Mouse (Mus musculus): Measurements from ENCODE around the gene Atg13. TPM values are rescaled to one million over a fixed set of nuclear protein-coding genes. Genes with fewer than 3 reads are reported as not detected.

The Atg13 gene
- polyA plus RNA-seq, 1 experiment from 2014 or later, result 42.3 TPM

Other genes with a start within 250 kb of the Atg13 start
- gene Ckap5, start 183.8 kb downstream of the Atg13 start, polyA plus RNA-seq (2014; fragmentation: Nextera tagmentation; extraction: Ambion mirVana), result 117 and 123 TPM in 2 replicates
- 0.36 and 0.39 TPM in 2 replicates for gene F2, start 74.2 kb downstream of the Atg13 start, polyA plus RNA-seq (2014; fragmentation: Nextera tagmentation; extraction: Ambion mirVana)
- 6.4 and 9.3 TPM in 2 replicates for gene Zfp408, start 60.8 kb downstream of the Atg13 start, polyA plus RNA-seq (2014; fragmentation: Nextera tagmentation; extraction: Ambion mirVana)
- 85.9 and 89.3 TPM in 2 replicates for gene Arhgap1, start 60.7 kb downstream of the Atg13 start, polyA plus RNA-seq (2014; fragmentation: Nextera tagmentation; extraction: Ambion mirVana)
- 16.5 and 17.7 TPM in 2 replicates for gene Harbi1, start 276 bp upstream of the Atg13 start, polyA plus RNA-seq (2014; fragmentation: Nextera tagmentation; extraction: Ambion mirVana)
- 23.6 and 24.2 TPM in 2 replicates for gene Ambra1, start 19.6 kb upstream of the Atg13 start, polyA plus RNA-seq (2014; fragmentation: Nextera tagmentation; extraction: Ambion mirVana)
- gene Chrm4, start 216.7 kb upstream of the Atg13 start, polyA plus RNA-seq (2014; fragmentation: Nextera tagmentation; extraction: Ambion mirVana), result 1.1 and 1.4 TPM in 2 replicates
- gene Mdk, start 221.7 kb upstream of the Atg13 start, polyA plus RNA-seq (2014; fragmentation: Nextera tagmentation; extraction: Ambion mirVana), result 93.6 and 155 TPM in 2 replicates
- gene Gm9821, start 235.1 kb upstream of the Atg13 start, polyA plus RNA-seq (2014; fragmentation: Nextera tagmentation; extraction: Ambion mirVana), result 0.33 TPM in 2 replicates